Mouse (Mus musculus) ES-Bruce4 (cell line): ENCODE data around the gene Il5.

ENCODE experiments used
- CTCF ChIP-seq: IDR thresholded peaks from one replicate; pipeline ENCODE4 v1.8.1; 2011; ENCODE audit warnings: low read depth, low read length
- EP300 ChIP-seq: IDR thresholded peaks from 2 replicates; pipeline ENCODE4 v1.6.1; 2011; ENCODE audit warnings: low read depth, low read length; ENCODE audit not compliant: insufficient read depth
- POLR2A ChIP-seq: IDR thresholded peaks from one replicate; pipeline ENCODE4 v1.8.1; 2011; ENCODE audit warnings: low read length; ENCODE audit not compliant: insufficient read depth

GRCm38 (mm10) chr11:53681686-53682085 is 38.9 kb upstream of the Il5 start:
- no peak for TF ChIP-seq EP300
- no peak for TF ChIP-seq CTCF
- no peak for TF ChIP-seq POLR2A
